24 mouse cellular contexts compared by ENCODE assay signal in genomic region chr15:10079510-10079909, GRCm38 (mm10).
DNase-seq lines count a peak whose midpoint lies in the region; ATAC-seq and TF ChIP-seq lines count a peak whose summit lies in the region.
"Had no signal": no experiment of that assay in that cellular context is flagged by ENCODE, and none has a peak within 500 bp of the region (broad histone marks: within the 10 kb centered on the region; RNA-seq: fewer than 3 reads in every experiment).

No protein-coding gene starts in this region.

- TF ChIP-seq POLR2A in MEL (IDR thresholded peaks at IDR 0.05; ENCODE audit: control insufficient read depth in 1 of 2, insufficient read depth in 1 of 2, low read depth in 1 of 2, low read length in 2 of 2, poor library complexity in 1 of 2), result no peak

- H3K4me1 ChIP-seq in embryonic facial prominence, embryonic 14.5 days (ENCODE audit: control insufficient read depth, insufficient read depth, low read length), result no peaks in the 10 kb centered on the region
- peaks cover 8% of the 10 kb centered on the region for H3K4me1 ChIP-seq in embryonic facial prominence, embryonic 10.5 days
- H3K4me1 ChIP-seq in MEL (ENCODE audit: control insufficient read depth in 1 of 2, insufficient read depth in 2 of 2, low read length in 2 of 2), result no peaks in the 10 kb centered on the region

- no peak for TF ChIP-seq RAD21 in MEL (IDR thresholded peaks at IDR 0.05; ENCODE audit: low read depth, low read length)

- 42% methylated on average over 4 of the region's 4 CpGs for WGBS in embryonic facial prominence, embryonic 14.5 days
- WGBS in embryonic facial prominence, embryonic 10.5 days, result 89% methylated on average over 4 of the region's 4 CpGs

- no peak overlapping the region for H3K4me2 ChIP-seq in embryonic facial prominence, embryonic 14.5 days (ENCODE audit: low read depth, low read length)

- H3K9me3 ChIP-seq in embryonic facial prominence, embryonic 14.5 days (ENCODE audit: control insufficient read depth, low read length), result no peaks in the 10 kb centered on the region
- H3K9me3 ChIP-seq in embryonic facial prominence, embryonic 10.5 days, result no peaks in the 10 kb centered on the region
- H3K9me3 ChIP-seq in MEL (replicated peaks; ENCODE audit: insufficient read depth, low read length), result no peaks in the 10 kb centered on the region
- H3K9me3 ChIP-seq: G1E had no signal

- intact Hi-C loops in heart, postnatal 10 days (cut with DNase I), result no loop called here

- no peaks in the 10 kb centered on the region for H3K36me3 ChIP-seq in embryonic facial prominence, embryonic 14.5 days (ENCODE audit: control insufficient read depth, insufficient read depth, low read length)
- H3K36me3 ChIP-seq in embryonic facial prominence, embryonic 10.5 days (replicated peaks), result no peaks in the 10 kb centered on the region
- H3K36me3 ChIP-seq in MEL (ENCODE audit: control insufficient read depth in 1 of 2, insufficient read depth in 2 of 2, low read length in 2 of 2), result no peaks in the 10 kb centered on the region
- H3K36me3 ChIP-seq: G1E had no signal

- no peak overlapping the region for H3K9ac ChIP-seq in embryonic facial prominence, embryonic 14.5 days (ENCODE audit: low read depth, low read length)
- H3K9ac ChIP-seq in MEL (ENCODE audit: control insufficient read depth, low read depth, low read length, poor library complexity, severe bottlenecking), result no peak overlapping the region

- H3K4me3 ChIP-seq in embryonic facial prominence, embryonic 14.5 days (ENCODE audit: low read depth, low read length), result no peak overlapping the region
- H3K4me3 ChIP-seq in embryonic facial prominence, embryonic 10.5 days, result no peak overlapping the region
- H3K4me3 ChIP-seq in MEL (ENCODE audit: control insufficient read depth in 1 of 2, insufficient read depth in 1 of 2, low read depth in 2 of 2, low read length in 2 of 2), result no peak overlapping the region

- H3K27me3 ChIP-seq in embryonic facial prominence, embryonic 14.5 days (replicated peaks; ENCODE audit: control insufficient read depth, insufficient read depth, low read length), result no peaks in the 10 kb centered on the region
- H3K27me3 ChIP-seq in embryonic facial prominence, embryonic 10.5 days (replicated peaks; ENCODE audit: low read depth, poor library complexity, severe bottlenecking), result no peaks in the 10 kb centered on the region
- H3K27me3 ChIP-seq in MEL (ENCODE audit: control insufficient read depth in 1 of 2, insufficient read depth in 2 of 2, low read length in 2 of 2), result no peaks in the 10 kb centered on the region
- H3K27me3 ChIP-seq: CH12.LX, Patski had no signal

- no peak for TF ChIP-seq EP300 in MEL (IDR thresholded peaks at IDR 0.05; ENCODE audit: low read depth in 1 of 2, low read length in 2 of 2)

- ATAC-seq in cerebellum, adult (ENCODE audit: insufficient number of reproducible peaks, low FRiP score, low TSS enrichment), result no peak
- peak; percentile 68; the same call in 1 of the 2 replicates for ATAC-seq in embryonic facial prominence, embryonic 14.5 days (ENCODE audit: low read depth)
- ATAC-seq: activated CD4-positive, CD25-positive, alpha-beta regulatory T cell, adult 4 months; CD4-positive, CD25-positive, alpha-beta regulatory T cell, adult 4 months; Patski had no signal

- DNase-seq in cerebellum, postnatal 14 days, result peak; percentile 7 to 11
- peak; percentile 53 for DNase-seq in embryonic facial prominence, embryonic 14.5 days (ENCODE audit: low spot score)
- no peak for DNase-seq in embryonic facial prominence, embryonic 10.5 days (ENCODE audit: low spot score)
- DNase-seq in heart, adult 11 months, result peak; percentile 62
- DNase-seq in heart, postnatal 10 days, result no peak
- DNase-seq in MEL (ENCODE audit: low read depth, low spot score), result no peak
- DNase-seq in thymus, adult 18-20 months, result no peak
- DNase-seq: adrenal gland, adult 2 months; adrenal gland, adult 8-10 months; adrenal gland, postnatal 10 days; adrenal gland, postnatal 14 days; adrenal gland, postnatal 25 days; adrenal gland, postnatal 36 days; B cell, adult 2 months; cerebellum, adult 11 months; cerebellum, adult 11-12 months; cerebellum, adult 18-20 months; cerebellum, adult 2 months had no signal

- H3K79me2 ChIP-seq in MEL (ENCODE audit: control insufficient read depth, insufficient read depth, low read length, poor library complexity), result no peaks in the 10 kb centered on the region

- TF ChIP-seq CTCF in MEL (IDR thresholded peaks at IDR 0.05 in 2 of 3, conservative IDR thresholded peaks at IDR 0.05 in 1 of 3; ENCODE audit: control insufficient read depth in 1 of 3, insufficient read depth in 1 of 3, low read depth in 2 of 3, low read length in 3 of 3, poor library complexity in 1 of 3, severe bottlenecking in 1 of 3), result no peak

- H3K27ac ChIP-seq in embryonic facial prominence, embryonic 14.5 days (replicated peaks; ENCODE audit: low read depth, low read length), result no peak overlapping the region
- H3K27ac ChIP-seq in embryonic facial prominence, embryonic 10.5 days (replicated peaks), result no peak overlapping the region
- no peak overlapping the region for H3K27ac ChIP-seq in MEL (ENCODE audit: control insufficient read depth, low read depth, low read length)

TF ChIP-seq in MEL, 35 proteins besides CTCF, POLR2A, EP300 and RAD21:
- TF ChIP-seq ZNF384 (IDR thresholded peaks at IDR 0.05; ENCODE audit: low read depth, low read length) (0 out of 2 replicates have a peak, but pooled peaks have one; percentile 11), USF2 (IDR thresholded peaks at IDR 0.05; ENCODE audit: borderline replicate concordance in 1 of 2, insufficient read depth in 1 of 2, low read depth in 1 of 2, low read length in 2 of 2) (no peak), POLR2AphosphoS2 (IDR thresholded peaks at IDR 0.05; ENCODE audit: low read length) (no peak)

Comparison
In these comparisons a context has a peak if more than half of its experiments do, and no peak if none do; other contexts are left out.
1. DNase-seq: peak in cerebellum, postnatal 14 days (2 of 2), embryonic facial prominence, embryonic 14.5 days (single experiment) and heart, adult 11 months (single experiment); none in embryonic facial prominence, embryonic 10.5 days (single experiment), heart, postnatal 10 days (0 of 2), MEL (single experiment) and thymus, adult 18-20 months (0 of 2).